Mouse (Mus musculus) lung, postnatal 36 days (tissue): ENCODE data around the gene Sprr4.
A peak's percentile ranks its signal among the peaks of the same experiment; 100 is the strongest.
"Not testable (repeated sequence)": the region's sequence is repeated elsewhere in the genome, so short reads cannot be mapped to it uniquely, and the experiment has no call there.

Experiments
- DNase-seq: peaks from one replicate; pipeline ENCODE4 v3.0.0; 2022; ENCODE audit warnings: mixed read lengths

Gene Sprr4

DNA sequence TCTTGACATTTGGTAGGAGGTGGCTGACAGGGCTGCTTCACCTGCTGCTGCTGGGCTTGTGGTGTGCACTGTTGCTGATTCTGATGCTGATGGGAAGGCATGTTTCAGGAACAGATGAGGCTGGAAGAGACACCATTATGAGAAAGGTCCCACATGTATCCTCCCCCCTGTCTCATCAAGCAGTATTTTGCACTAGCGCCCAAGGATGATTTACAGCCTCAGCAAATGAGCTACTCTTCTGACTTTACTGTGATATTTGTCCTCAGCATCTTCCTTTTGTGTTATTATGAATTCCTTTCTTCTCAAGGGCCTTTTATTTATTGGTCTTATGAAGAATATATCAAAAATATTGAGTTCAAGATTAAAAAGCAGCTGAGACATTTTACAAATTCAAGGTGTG, at the start of gene Sprr4:
Gene Sprr4, minus strand, starts transcription at position 101 of the 400 bp plus-strand sequence.
- DNase-seq, result no peak

DNA sequence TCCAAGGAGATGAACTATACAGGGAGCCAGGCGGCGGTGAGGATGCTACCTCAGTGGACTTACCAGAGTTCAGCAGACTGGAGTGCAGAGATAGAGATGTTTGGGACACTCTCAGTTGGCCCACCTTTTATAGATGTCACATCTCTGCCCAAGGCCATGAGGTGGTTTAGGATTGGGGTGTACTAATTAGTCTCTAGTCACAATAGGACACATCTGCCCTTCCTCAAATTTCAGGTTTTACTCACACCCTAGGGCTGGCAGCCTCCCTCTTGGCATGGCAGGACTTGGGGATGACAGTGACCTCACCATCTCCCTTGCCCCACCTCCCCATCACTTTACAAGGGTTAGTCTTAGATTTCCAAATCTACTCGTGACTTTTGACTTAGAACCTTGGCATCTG, 34.1 kb upstream of the Sprr4 start, which contains the start of gene 2310046K23Rik:
Gene 2310046K23Rik, minus strand, starts transcription at position 101 of the 400 bp plus-strand sequence.
- no peak for DNase-seq

DNA sequence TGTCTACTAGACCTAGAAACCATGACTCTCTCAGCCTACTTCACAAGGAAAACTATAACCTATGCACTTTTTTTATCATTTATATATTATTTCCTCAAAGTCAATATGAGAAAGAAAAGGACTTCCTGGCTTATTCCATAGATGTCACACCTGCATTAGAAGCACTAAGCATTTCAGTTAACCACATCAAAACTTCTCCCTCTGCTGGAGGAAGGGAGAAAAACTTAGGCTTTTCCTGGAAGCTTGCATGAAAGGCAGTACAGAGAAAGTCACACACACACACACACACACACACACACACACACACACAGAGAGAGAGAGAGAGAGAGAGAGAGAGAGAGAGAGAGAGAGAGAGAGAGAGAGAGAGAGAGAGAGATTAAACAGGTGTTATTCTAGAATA, 12.0 kb upstream of the Sprr4 start:
- DNase-seq, result peak; percentile 1

DNA sequence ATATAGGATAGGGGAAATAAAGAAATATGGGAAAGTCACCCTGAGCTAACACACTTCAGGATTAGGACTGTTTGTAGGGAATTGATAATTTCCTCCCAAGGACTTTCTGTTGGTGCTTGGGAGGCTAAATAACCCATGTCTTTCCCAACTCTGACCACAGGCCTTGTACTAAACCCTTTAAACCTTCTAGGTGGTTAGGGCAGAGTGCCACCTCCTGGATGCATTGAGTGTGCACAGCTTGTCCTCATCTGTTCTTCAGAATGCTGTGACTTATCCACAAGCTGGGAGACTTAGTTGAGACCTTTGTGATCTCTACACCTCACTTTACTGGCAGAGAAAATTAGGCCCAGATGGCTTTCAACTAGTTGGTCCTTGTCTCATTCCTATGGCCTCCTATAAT, 10.5 kb upstream of the Sprr4 start:
- DNase-seq, result peak; percentile 19

DNA sequence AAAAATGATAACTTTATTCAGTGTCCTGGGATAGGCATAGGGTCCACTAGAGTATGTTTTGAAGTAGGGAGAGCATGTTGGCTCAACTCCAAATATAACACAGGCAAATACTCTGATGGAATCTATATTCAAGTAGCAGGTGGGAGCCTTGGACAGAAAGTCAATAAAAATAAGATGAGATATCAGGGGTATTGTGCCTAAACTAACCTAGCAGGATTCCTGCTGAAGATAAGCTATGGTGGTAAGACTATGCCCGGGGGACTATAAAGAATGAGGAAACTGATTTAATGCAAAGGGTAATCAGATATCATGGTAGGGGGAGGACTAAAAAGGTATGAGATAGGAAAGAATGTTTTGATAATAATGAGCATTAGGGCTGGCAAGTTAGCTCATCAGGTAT, 7.9 kb upstream of the Sprr4 start:
- DNase-seq, result no peak

DNA sequence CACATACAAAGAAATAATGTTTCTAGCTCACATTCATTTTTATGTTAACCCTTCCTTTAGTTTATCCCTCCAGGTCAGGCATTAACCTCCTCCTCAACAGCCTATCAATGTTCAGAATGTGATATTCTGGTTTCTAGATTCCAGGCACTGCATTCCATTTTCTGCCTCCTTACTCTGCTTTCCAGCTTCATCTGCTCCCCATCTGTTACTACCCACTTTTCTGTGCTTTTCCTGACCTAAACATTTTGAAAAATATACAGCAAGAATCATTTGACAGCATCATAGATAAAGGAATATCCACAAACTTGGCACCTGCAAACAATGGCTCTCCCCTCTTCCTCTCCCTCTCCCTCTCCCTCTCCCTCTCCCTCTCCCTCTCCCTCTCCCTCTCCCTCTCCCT, 3.2 kb upstream of the Sprr4 start:
- DNase-seq, result no peak

DNA sequence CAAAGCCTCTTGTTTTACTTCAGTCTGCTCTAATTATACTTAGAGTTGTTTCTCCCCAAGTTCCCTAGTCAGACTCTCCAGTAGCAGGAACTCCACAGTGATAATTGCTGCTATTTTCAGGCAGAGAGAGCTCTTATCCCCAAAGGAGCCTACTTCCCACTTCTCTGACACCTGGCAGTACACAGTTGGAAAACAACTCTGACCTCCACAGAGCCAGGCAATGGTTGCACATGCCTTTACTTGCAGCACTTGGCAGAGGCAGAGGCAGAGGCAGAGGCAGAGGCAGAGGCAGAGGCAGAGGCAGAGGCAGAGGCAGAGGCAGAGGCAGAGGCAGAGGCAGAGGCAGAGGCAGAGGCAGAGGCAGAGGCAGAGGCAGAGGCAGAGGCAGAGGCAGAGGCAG, 10.0 kb downstream of the Sprr4 start:
- DNase-seq, result not testable (repeated sequence)

DNA sequence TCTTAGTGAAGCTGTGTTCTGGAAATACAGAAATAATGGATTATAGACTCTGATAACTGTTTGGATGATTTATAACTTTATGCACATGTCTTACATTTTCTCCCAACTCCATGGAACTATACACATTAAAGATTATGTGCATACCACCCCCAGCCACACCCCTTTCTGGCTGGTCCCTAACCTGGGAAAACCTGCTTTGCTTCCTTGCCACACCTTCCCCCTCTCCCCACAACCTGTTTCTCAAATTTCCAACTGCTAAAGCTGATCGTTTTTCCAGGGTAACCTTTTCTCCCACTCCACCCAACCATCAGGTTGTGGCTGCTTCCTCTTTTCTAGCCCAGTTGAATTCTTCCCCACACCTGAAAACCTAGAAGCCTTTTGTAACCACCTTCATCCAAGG, 14.0 kb downstream of the Sprr4 start:
- peak; percentile 0 for DNase-seq

DNA sequence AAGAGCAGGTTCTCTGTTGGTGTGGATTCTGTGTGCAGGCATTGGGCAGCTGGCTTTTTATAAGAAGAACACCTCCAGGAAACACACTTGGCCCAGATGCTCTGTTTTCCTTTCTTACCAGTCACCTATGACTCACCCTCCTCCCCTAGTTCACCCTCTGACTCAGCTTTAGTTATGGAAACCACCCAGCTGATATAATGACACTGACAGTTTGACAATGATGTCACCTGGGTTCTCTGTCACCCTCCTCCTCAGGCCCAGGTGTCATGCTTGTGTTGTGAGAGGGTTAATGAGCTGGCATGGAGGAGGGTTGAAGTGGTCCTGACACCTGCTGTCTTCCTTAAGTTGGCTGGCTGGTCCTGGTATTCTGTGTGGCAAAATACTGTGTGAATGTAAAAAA, 14.4 kb downstream of the Sprr4 start, which contains the start of gene Sprr1a:
Gene Sprr1a, minus strand, starts transcription at position 33 of the 400 bp plus-strand sequence.
- no peak for DNase-seq

DNA sequence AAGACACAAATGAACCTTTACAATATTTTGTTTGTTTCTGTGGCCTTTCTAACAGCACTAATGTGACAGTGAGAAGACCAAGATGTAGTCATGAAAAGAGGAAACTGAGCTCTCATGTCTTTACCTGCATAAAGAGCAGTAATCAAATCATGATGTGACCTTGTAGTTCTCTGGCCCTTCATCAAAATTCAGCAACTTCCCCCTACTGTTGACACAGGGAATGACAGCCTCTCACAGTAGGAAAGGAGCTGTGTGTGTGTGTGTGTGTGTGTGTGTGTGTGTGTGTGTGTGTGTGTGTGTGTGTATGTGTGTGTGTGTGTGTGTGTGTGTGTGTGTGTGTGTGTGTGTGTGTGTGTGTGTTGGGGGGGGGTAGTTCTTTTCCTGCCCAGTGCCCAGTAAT, 19.0 kb downstream of the Sprr4 start:
- not testable (repeated sequence) for DNase-seq

DNA sequence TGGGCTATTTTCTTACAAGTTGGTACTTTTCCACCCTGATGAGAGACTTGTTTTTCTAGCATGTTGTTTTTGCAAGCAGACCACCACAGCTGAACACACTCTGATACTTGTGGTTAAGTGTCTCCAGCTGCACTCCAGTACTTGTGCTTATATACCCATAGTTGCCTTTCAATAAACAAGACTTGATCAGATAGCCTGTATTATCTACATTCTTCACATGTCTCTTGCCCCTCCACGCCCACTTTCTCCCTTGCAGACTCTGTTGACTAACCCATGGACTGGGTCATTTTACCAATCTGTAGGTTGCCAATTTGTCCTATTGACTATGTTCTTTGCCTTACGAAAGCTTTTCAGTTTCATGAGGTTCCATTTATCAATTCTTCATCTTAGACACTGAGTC, 30.2 kb downstream of the Sprr4 start:
- no peak for DNase-seq

DNA sequence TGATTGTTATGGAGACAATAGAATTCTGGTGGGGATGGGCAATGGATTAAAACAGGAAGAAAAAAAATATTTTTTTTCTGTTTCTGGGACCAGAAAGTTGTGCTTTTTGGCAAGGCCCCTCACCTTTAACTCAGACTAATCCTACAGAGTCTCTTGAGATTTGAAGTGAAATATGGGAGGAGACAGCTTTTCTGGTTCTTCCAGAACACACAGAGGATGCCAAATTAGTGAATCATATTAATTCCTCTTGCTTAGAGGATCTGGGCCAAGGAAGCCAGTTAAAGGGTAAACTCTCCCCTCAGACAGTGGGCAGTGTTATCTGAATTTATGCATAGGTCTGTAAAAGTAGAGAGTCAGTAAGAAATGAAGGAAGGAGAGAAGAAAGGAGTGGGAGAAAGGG, 32.9 kb downstream of the Sprr4 start:
- no peak for DNase-seq

DNA sequence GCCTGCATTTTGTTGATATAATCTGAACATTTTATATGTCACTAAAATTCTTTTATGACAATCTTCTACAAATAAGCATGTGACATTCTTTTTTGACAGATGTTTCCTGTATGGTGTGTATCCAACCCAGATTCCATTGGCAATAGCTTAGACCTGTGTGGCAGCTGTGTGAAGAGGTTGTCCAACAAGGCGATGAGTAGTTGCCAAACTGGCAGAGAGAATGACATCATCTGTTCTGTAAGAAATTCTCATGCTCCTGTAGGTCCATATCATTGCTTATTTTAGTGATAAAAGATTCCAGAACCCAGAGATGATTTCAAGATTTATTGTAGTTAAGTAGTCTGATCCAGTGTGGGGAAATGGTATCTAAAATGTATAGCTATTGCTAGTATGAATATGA, 33.7 kb downstream of the Sprr4 start:
- no peak for DNase-seq

DNA sequence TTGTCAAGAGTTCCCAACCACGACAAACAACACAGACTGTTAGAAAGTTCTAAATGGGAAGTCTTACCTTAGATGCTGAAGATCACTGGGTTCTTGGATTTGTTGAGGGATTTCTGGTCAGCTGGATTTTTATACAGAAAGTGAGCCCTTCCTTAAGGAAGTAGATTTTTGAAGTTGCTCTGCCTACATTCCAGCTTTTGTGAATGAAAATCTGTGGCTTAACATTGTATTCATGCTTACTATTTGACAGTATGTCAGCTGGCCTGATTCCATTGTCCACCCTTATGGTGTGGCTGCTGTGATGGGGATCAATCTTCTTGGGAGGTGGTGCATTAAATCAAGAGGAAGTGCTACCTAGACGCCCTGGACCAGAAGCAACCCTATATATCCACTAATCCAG, 41.7 kb downstream of the Sprr4 start, which contains the start of gene Sprr3:
Gene Sprr3, minus strand, starts transcription at position 101 of the 400 bp plus-strand sequence.
- DNase-seq, result no peak

DNA sequence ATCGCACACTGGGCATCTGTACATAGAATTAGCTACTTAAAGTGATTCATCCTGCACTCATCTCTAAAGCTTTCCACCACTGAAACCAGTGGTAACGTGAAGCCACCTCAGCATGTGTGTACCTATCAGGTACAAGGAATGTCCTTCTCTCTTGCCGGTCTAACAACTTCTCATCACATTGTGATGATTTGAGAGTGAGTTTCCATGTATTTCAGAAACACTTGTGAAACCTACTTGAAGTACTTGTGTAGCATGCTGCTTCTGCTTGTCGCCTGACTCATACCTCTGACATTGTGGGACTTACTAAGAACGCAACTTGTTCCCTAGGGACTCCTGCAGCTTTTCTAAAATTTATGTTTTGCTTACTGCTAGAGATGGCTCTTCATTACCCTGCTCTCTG, 45.1 kb downstream of the Sprr4 start:
- DNase-seq, result no peak
